Mouse (Mus musculus) embryonic fibroblast, embryonic 13.5 days (primary cell): ENCODE measurements at regions not wholly inside any gene's neighbourhood (a gene's known extent, or its start where the extent isn't known, plus 50 kb on each side); places are given as distances from the start of the nearest gene placed in this dataset.

ENCODE experiments used
- H3K27ac ChIP-seq: 2 replicates; pipeline ENCODE4 v1.5.1; 2012; ENCODE audit warnings: low read length, control low read depth, inconsistent platforms; ENCODE audit not compliant: insufficient read depth
- H3K4me1 ChIP-seq: 2 replicates; pipeline ENCODE4 v1.6.1; 2011; ENCODE audit warnings: low read length; ENCODE audit not compliant: control insufficient read depth, insufficient read depth
- H3K4me3 ChIP-seq: 2 replicates; pipeline ENCODE4 v1.5.1; 2011; ENCODE audit warnings: mild to moderate bottlenecking, control low read depth, low read length; ENCODE audit not compliant: insufficient read depth
- CTCF ChIP-seq: IDR thresholded peaks from 2 replicates; pipeline ENCODE4 v1.5.1; 2011; ENCODE audit warnings: mild to moderate bottlenecking, control low read depth, low read length, moderate library complexity, borderline replicate concordance; ENCODE audit not compliant: insufficient read depth
- POLR2A ChIP-seq: IDR thresholded peaks from 2 replicates; pipeline ENCODE4 v1.6.1; 2011; ENCODE audit warnings: low read depth, mild to moderate bottlenecking, control low read depth, low read length, moderate library complexity

GRCm38 (mm10) chr12:106128944-106129724 is 119.1 kb downstream of the Vrk1 start:
- Histone ChIP-seq H3K27ac (no peak overlapping the region), H3K4me1 (no peaks in the 10 kb centered on the region), H3K4me3 (no peak overlapping the region)
- TF ChIP-seq CTCF (no peak), POLR2A (no peak)

GRCm38 (mm10) chr12:106130071-106130676 is 120.1 kb downstream of the Vrk1 start:
- H3K27ac ChIP-seq, result no peak overlapping the region
- H3K4me3 ChIP-seq, result no peak overlapping the region
- TF ChIP-seq POLR2A, result no peak
- TF ChIP-seq CTCF, result no peak
- no peaks in the 10 kb centered on the region for H3K4me1 ChIP-seq

- H3K4me3 ChIP-seq, result no peak overlapping the region
- no peak for TF ChIP-seq CTCF
- no peak for TF ChIP-seq POLR2A
- H3K27ac ChIP-seq, result no peak overlapping the region
- no peaks in the 10 kb centered on the region for H3K4me1 ChIP-seq
Measured at GRCm38 (mm10) chr12:106132715-106133114, 122.7 kb downstream of the Vrk1 start.

GRCm38 (mm10) chr12:106138466-106138865 is 128.4 kb downstream of the Vrk1 start:
- Histone ChIP-seq H3K27ac (no peak overlapping the region), H3K4me3 (no peak overlapping the region), H3K4me1 (no peaks in the 10 kb centered on the region)
- no peak for TF ChIP-seq CTCF
- TF ChIP-seq POLR2A, result no peak

- no peaks in the 10 kb centered on the region for H3K4me1 ChIP-seq
- no peak overlapping the region for H3K4me3 ChIP-seq
- H3K27ac ChIP-seq, result no peak overlapping the region
- no peak for TF ChIP-seq POLR2A
- no peak for TF ChIP-seq CTCF
Measured at GRCm38 (mm10) chr12:106139491-106139890, 129.5 kb downstream of the Vrk1 start.

DNA sequence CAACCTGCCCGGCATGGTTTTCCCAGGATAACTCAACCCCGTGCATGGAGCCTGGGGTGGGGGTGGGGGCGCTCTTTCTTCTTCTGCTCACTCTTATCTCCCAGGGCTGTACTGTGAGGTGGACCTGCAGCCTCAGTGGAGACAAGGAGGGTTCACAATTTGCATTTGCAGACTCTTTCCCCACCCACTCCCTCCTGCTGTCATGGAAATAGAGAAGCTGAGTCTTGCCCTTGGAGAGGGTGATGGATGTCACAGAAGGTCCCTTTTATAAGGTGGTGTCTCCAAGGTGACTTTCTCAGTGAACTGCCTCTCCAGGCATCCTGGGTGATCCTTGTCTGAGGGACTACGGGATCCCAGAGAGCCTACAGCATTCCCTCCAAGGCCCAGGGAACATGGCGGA is 129.9 kb downstream of the Vrk1 start:
- no peak overlapping the region for H3K4me3 ChIP-seq
- TF ChIP-seq POLR2A (no peak), CTCF (no peak)
- no peaks in the 10 kb centered on the region for H3K4me1 ChIP-seq
- H3K27ac ChIP-seq, result no peak overlapping the region

GRCm38 (mm10) chr12:106140671-106141070 is 130.6 kb downstream of the Vrk1 start:
- no peak overlapping the region for H3K4me3 ChIP-seq
- TF ChIP-seq POLR2A (no peak), CTCF (no peak)

GRCm38 (mm10) chr12:106143548-106143947 is 133.5 kb downstream of the Vrk1 start:
- H3K4me3 ChIP-seq, result no peak overlapping the region

More at GRCm38 (mm10) chr12:106140671-106141070, 130.6 kb downstream of the Vrk1 start:
- H3K4me1 ChIP-seq, result no peaks in the 10 kb centered on the region
- no peak overlapping the region for H3K27ac ChIP-seq

GRCm38 (mm10) chr12:106156837-106157236 is 146.8 kb downstream of the Vrk1 start:
- no peak for TF ChIP-seq CTCF
- TF ChIP-seq POLR2A, result no peak
- no peak overlapping the region for H3K27ac ChIP-seq

More at GRCm38 (mm10) chr12:106143548-106143947, 133.5 kb downstream of the Vrk1 start:
- Histone ChIP-seq H3K4me1 (no peaks in the 10 kb centered on the region), H3K27ac (no peak overlapping the region)
- no peak for TF ChIP-seq CTCF
- no peak for TF ChIP-seq POLR2A

DNA sequence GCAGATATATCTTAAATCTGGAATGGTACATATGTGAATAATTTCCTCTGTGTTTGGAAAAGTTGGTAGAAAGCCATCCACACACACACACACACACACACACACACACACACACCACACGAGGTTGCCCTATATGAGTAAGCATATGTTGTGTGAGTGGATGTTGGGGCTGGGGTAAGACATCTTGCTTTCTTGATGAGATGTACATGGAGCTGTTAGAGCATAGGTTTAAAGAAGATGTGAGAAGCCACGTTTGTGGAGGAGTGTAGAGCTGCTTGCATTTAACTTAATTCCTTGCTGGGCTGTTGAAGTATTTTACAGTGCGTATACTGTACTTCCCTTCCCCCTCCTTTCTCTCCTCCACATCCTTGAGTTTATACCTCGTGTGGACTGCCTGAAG is 147.8 kb downstream of the Vrk1 start:
- H3K4me3 ChIP-seq, result no peak overlapping the region
- H3K27ac ChIP-seq, result no peak overlapping the region
- H3K4me1 ChIP-seq, result no peaks in the 10 kb centered on the region
- TF ChIP-seq POLR2A (no peak), CTCF (no peak)

More at GRCm38 (mm10) chr12:106156837-106157236, 146.8 kb downstream of the Vrk1 start:
- H3K4me1 ChIP-seq, result no peaks in the 10 kb centered on the region
- H3K4me3 ChIP-seq, result no peak overlapping the region

DNA sequence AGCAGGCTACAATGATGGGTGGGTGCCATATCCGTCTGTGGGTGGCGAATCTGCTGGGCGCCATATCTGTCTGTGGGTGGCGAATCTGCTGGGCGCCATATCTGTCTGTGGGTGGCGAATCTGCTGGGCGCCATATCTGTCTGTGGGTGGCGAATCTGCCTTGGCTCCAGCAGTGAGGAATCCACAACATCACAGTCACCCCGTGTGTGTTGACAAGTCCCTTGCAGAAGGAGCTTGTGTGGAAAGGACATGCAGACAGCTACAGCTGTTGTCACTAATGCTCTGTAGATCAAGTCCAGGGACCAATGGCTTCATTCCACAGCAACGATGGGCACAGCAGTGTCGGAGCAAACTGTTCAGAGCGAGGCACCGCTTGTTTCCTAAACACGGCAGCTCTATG is 148.6 kb downstream of the Vrk1 start:
- Histone ChIP-seq H3K4me3 (no peak overlapping the region), H3K27ac (no peak overlapping the region), H3K4me1 (no peaks in the 10 kb centered on the region)
- no peak for TF ChIP-seq POLR2A
- TF ChIP-seq CTCF, result no peak
